8 mouse cellular contexts compared by ENCODE assay signal in the genomic region with DNA sequence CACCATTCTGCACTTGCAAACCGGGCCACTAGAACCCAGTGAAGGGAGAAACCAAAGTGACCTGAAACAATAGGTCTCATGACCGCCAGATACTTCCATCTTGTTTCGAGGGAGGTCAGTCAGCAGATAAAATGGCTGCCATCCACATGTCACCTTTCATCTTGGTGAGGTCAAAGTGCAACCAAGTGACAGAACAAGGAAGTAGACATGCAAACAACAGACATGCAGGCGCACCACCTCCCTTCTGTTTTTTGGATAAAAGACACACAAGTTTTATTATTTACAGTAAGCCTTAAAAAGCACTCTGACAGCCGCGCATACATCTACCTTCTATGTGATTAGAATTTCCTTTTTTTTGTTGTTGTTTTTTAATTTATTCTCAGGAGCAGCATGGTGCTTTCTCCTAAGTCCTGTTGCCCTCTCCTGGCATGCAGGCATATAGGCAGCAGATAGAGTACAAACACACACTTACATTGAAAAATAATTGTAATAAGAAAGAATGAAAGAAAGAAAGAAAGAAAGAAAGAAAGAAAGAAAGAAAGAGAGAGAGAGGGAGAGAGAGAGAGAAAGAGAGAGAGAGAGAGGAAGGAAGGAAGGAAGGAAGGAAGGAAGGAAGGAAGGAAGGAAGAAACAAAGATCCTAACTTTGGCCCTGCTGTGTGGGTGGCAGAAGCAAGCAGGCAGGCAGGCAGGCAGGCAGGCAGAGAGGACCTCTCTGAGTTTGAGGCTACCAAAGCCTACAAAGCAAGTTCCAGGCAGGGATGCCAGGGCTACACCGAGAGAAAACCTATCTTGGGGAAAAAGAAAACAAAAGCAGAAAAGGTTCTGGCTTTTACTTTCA.
DNase-seq lines count a peak whose midpoint lies in the region; ATAC-seq and TF ChIP-seq lines count a peak whose summit lies in the region.
"Not testable (repeated sequence)": the region's sequence is repeated elsewhere in the genome, so short reads cannot be mapped to it uniquely, and the experiment has no call there.

No protein-coding gene starts in this region.

- not testable (repeated sequence) for H3K4me2 ChIP-seq in forebrain, embryonic 14.5 days (ENCODE audit: low read length); kidney, embryonic 16.5 days (replicated peaks; ENCODE audit: low read depth, low read length); liver, postnatal 0 days (ENCODE audit: low read depth, low read length)

- not testable (repeated sequence) for H3K27me3 ChIP-seq in forebrain, embryonic 14.5 days (replicated peaks; ENCODE audit: control insufficient read depth, insufficient read depth, low read length); hindbrain, embryonic 10.5 days (ENCODE audit: insufficient read depth, poor library complexity, severe bottlenecking); kidney, embryonic 16.5 days (ENCODE audit: insufficient read depth, low read length); liver, postnatal 0 days (ENCODE audit: insufficient read depth, low read length)

- not testable (repeated sequence) for TF ChIP-seq CTCF in liver, postnatal 0 days (IDR thresholded peaks at IDR 0.05; ENCODE audit: low read depth)

- not testable (repeated sequence) for H3K4me1 ChIP-seq in forebrain, embryonic 14.5 days (ENCODE audit: control insufficient read depth, insufficient read depth, low read length); hindbrain, embryonic 10.5 days (replicated peaks); kidney, embryonic 16.5 days (ENCODE audit: insufficient read depth, low read length); liver, postnatal 0 days (ENCODE audit: insufficient read depth)

- peak; percentile 81 for ATAC-seq in forebrain, embryonic 14.5 days
- peak; percentile 90 for ATAC-seq in kidney, embryonic 16.5 days (ENCODE audit: low FRiP score, low TSS enrichment)
- peak; percentile 90 for ATAC-seq in liver, postnatal 0 days
- ATAC-seq in monocyte, adult 5-6 weeks (replicated peaks; ENCODE audit: insufficient number of reproducible peaks, low FRiP score, low TSS enrichment, poor library complexity, severe bottlenecking), result peak; percentile 98

- not testable (repeated sequence) for H3K9ac ChIP-seq in forebrain, embryonic 14.5 days (ENCODE audit: low read length); kidney, embryonic 16.5 days (replicated peaks; ENCODE audit: low read length); liver, postnatal 0 days (replicated peaks)

- not testable (repeated sequence) for H3K4me3 ChIP-seq in forebrain, embryonic 14.5 days (ENCODE audit: low read depth, low read length); hindbrain, embryonic 10.5 days; kidney, embryonic 16.5 days (ENCODE audit: low read length); liver, postnatal 0 days (ENCODE audit: low read depth, low read length)

- H3K36me3 ChIP-seq in forebrain, embryonic 14.5 days (ENCODE audit: control insufficient read depth, insufficient read depth, low read length); hindbrain, embryonic 10.5 days; kidney, embryonic 16.5 days (ENCODE audit: insufficient read depth, low read length); liver, postnatal 0 days (replicated peaks; ENCODE audit: insufficient read depth, low read length): not testable (repeated sequence)

- DNase-seq in MEL-GATA-1-ER (ENCODE audit: extremely low read depth, low read depth), result peak; percentile 98
- peak; percentile 71 for DNase-seq in embryo, embryonic 10 days (ENCODE audit: low spot score)
- peak; percentile 7 for DNase-seq in forebrain, embryonic 14.5 days (ENCODE audit: low spot score)
- DNase-seq in hindbrain, embryonic 10.5 days (ENCODE audit: low spot score), result peak; percentile 26
- peak; percentile 44 for DNase-seq in liver, postnatal 0 days
- peak; percentile 11 for DNase-seq in telencephalon, adult 2 months (ENCODE audit: low read depth, low spot score)

- H3K9me3 ChIP-seq in forebrain, embryonic 14.5 days (replicated peaks; ENCODE audit: control insufficient read depth, low read length); hindbrain, embryonic 10.5 days; kidney, embryonic 16.5 days (ENCODE audit: low read length); liver, postnatal 0 days (ENCODE audit: low read length): not testable (repeated sequence)

- TF ChIP-seq EP300 in liver, postnatal 0 days (IDR thresholded peaks at IDR 0.05; ENCODE audit: low read depth), result not testable (repeated sequence)

- not testable (repeated sequence) for H3K27ac ChIP-seq in forebrain, embryonic 14.5 days (ENCODE audit: low read depth, low read length); hindbrain, embryonic 10.5 days; kidney, embryonic 16.5 days (ENCODE audit: low read length); liver, postnatal 0 days (ENCODE audit: low read depth)

- 78% methylated on average over 6 of the region's 7 CpGs for WGBS in forebrain, embryonic 14.5 days
- WGBS in hindbrain, embryonic 10.5 days, result 86% methylated on average over 7 of the region's 7 CpGs
- 75% methylated on average over 6 of the region's 7 CpGs for WGBS in kidney, embryonic 16.5 days
- WGBS in liver, postnatal 0 days (ENCODE audit: insufficient replicate concordance), result 74% methylated on average over 5 of the region's 7 CpGs

Comparison
In these comparisons a context has a peak if more than half of its experiments do, and no peak if none do; other contexts are left out.
1. DNase-seq: peak in every context shown above with its lines; median percentile 98 in MEL-GATA-1-ER; 71 in embryo, embryonic 10 days; 44 in liver, postnatal 0 days; 26 in hindbrain, embryonic 10.5 days; 11 in telencephalon, adult 2 months; 7 in forebrain, embryonic 14.5 days.